Mouse (Mus musculus): ENCODE measurements around the gene Cand2. TPM values are rescaled to one million over a fixed set of nuclear protein-coding genes. Genes with fewer than 3 reads are reported as not detected.
"Not testable (repeated sequence)": the region's sequence is repeated elsewhere in the genome, so short reads cannot be mapped to it uniquely, and the experiment has no call there.

Gene Cand2
- polyA plus RNA-seq, 1 experiment from 2014 or later: 2.4 TPM

- Histone ChIP-seq H3K9me3 (ENCODE audit: control insufficient read depth) (no peaks in the 10 kb centered on the region), H3K27me3 (replicated peaks; ENCODE audit: control insufficient read depth, insufficient read depth, low read length) (no peaks in the 10 kb centered on the region), H3K27ac (ENCODE audit: low read depth, low read length) (no peak overlapping the region), H3K9ac (ENCODE audit: low read depth, low read length) (no peak overlapping the region), H3K4me2 (replicated peaks; ENCODE audit: low read depth) (no peak overlapping the region), H3K36me3 (ENCODE audit: control insufficient read depth, insufficient read depth) (no peaks in the 10 kb centered on the region), H3K4me3 (ENCODE audit: low read depth, low read length) (no peak overlapping the region), H3K4me1 (replicated peaks; ENCODE audit: control insufficient read depth, insufficient read depth, low read length) (no peaks in the 10 kb centered on the region)
- ATAC-seq: no peak
- TF ChIP-seq CTCF (IDR thresholded peaks at IDR 0.05; ENCODE audit: low read depth): no peak
- WGBS: 70% methylated on average over 4 of the region's 4 CpGs
Observed at GRCm38 (mm10) chr6:115815041-115815440, 40.7 kb downstream of the Cand2 start.

DNA sequence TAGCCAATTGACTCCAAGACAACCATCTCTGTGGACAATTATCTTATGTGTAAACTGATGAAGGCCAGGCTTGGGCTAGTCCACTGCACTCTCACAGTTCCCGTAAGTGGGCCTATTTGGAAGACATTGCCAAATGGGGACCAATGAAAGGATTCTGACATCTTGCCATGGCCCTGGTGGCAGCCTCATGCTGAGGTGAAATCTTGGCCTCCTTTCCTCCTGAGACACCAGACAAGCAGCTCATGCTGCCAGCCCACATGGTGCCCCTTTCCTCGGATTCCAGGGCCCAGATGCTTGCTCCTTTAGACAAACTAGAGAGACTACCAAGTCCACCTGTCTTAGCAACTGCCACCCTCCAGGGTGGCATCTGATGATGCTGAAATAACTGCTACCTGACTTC, 43.8 kb downstream of the Cand2 start:
- H3K27ac ChIP-seq (ENCODE audit: low read depth, low read length): no peak overlapping the region
- WGBS: 81% methylated on average over 2 of the region's 2 CpGs
- H3K27me3 ChIP-seq (replicated peaks; ENCODE audit: control insufficient read depth, insufficient read depth, low read length): no peaks in the 10 kb centered on the region
- H3K9ac ChIP-seq (ENCODE audit: low read depth, low read length): no peak overlapping the region
- no peak overlapping the region for H3K4me3 ChIP-seq (ENCODE audit: low read depth, low read length)
- H3K4me1 ChIP-seq (replicated peaks; ENCODE audit: control insufficient read depth, insufficient read depth, low read length): no peaks in the 10 kb centered on the region
- no peak overlapping the region for H3K4me2 ChIP-seq (replicated peaks; ENCODE audit: low read depth)
- no peak for TF ChIP-seq CTCF (IDR thresholded peaks at IDR 0.05; ENCODE audit: low read depth)
- no peaks in the 10 kb centered on the region for H3K9me3 ChIP-seq (ENCODE audit: control insufficient read depth)
- no peak for ATAC-seq
- no peaks in the 10 kb centered on the region for H3K36me3 ChIP-seq (ENCODE audit: control insufficient read depth, insufficient read depth)

- Histone ChIP-seq H3K9ac (ENCODE audit: low read depth, low read length) (no peak overlapping the region), H3K4me1 (replicated peaks; ENCODE audit: control insufficient read depth, insufficient read depth, low read length) (no peaks in the 10 kb centered on the region), H3K9me3 (ENCODE audit: control insufficient read depth) (no peaks in the 10 kb centered on the region), H3K4me3 (ENCODE audit: low read depth, low read length) (no peak overlapping the region), H3K36me3 (ENCODE audit: control insufficient read depth, insufficient read depth) (no peaks in the 10 kb centered on the region), H3K4me2 (replicated peaks; ENCODE audit: low read depth) (no peak overlapping the region), H3K27me3 (replicated peaks; ENCODE audit: control insufficient read depth, insufficient read depth, low read length) (no peaks in the 10 kb centered on the region), H3K27ac (ENCODE audit: low read depth, low read length) (no peak overlapping the region)
- WGBS: 77% methylated on average over 8 of the region's 8 CpGs
- no peak for TF ChIP-seq CTCF (IDR thresholded peaks at IDR 0.05; ENCODE audit: low read depth)
- no peak for ATAC-seq
Observed at GRCm38 (mm10) chr6:115821216-115821993, 47.1 kb downstream of the Cand2 start.

GRCm38 (mm10) chr6:115823850-115824464, 49.6 kb downstream of the Cand2 start:
- not testable (repeated sequence) for H3K27me3 ChIP-seq (replicated peaks; ENCODE audit: control insufficient read depth, insufficient read depth, low read length); H3K4me3 ChIP-seq (ENCODE audit: low read depth, low read length); H3K9ac ChIP-seq (ENCODE audit: low read depth, low read length); H3K4me1 ChIP-seq (replicated peaks; ENCODE audit: control insufficient read depth, insufficient read depth, low read length); H3K9me3 ChIP-seq (ENCODE audit: control insufficient read depth); H3K27ac ChIP-seq (ENCODE audit: low read depth, low read length); H3K36me3 ChIP-seq (ENCODE audit: control insufficient read depth, insufficient read depth)
- peak; percentile 80 for TF ChIP-seq CTCF (IDR thresholded peaks at IDR 0.05; ENCODE audit: low read depth)
- WGBS: 4% methylated on average over 4 of the region's 11 CpGs
- peak overlapping the region; percentile 50 for H3K4me2 ChIP-seq (replicated peaks; ENCODE audit: low read depth)
- ATAC-seq: peak; percentile 96

DNA sequence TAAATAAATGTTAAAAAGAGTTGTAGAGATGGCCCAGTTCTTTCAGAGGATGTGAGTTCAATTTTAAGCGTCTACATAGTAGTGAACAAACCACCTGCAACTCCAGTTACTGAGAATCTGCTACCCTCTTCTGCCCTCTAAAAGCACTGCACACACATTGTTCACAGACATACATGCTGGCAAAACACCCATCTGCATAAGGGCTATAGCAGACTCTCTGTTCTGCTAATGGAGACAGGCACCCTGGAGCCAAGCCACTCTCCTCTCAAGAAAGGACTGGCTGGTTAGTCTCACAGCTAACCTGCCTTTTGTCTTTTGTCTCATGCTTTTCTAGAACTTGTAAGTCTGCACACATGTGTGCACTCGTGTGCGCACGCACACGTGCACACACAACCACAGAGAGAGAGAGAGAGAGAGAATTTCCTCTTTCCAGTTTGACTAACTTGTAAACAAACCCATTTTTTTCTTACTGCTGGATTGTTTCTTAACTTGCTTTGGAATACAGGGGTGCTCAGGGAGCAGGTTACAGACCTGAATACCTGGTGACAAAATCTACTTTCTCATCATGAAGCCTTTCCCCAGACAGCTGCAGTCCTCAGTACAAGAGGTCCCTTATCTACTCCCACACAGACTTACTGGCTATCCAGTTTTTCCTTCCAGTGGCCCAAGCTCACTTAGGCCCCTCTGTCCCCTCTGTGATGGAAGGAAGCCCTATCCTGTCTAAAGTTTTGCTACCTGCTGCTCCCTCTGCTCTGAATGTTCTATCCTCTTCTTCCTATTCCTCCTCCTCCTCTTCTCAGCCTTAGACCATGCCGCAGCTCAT, 56.7 kb downstream of the Cand2 start:
- no peak for ATAC-seq
- Histone ChIP-seq H3K27ac (ENCODE audit: low read depth, low read length) (no peak overlapping the region), H3K27me3 (replicated peaks; ENCODE audit: control insufficient read depth, insufficient read depth, low read length) (no peaks in the 10 kb centered on the region), H3K36me3 (ENCODE audit: control insufficient read depth, insufficient read depth) (no peaks in the 10 kb centered on the region), H3K9ac (ENCODE audit: low read depth, low read length) (no peak overlapping the region), H3K9me3 (ENCODE audit: control insufficient read depth) (no peaks in the 10 kb centered on the region), H3K4me1 (replicated peaks; ENCODE audit: control insufficient read depth, insufficient read depth, low read length) (no peaks in the 10 kb centered on the region), H3K4me3 (ENCODE audit: low read depth, low read length) (no peak overlapping the region), H3K4me2 (replicated peaks; ENCODE audit: low read depth) (no peak overlapping the region)
- TF ChIP-seq CTCF (IDR thresholded peaks at IDR 0.05; ENCODE audit: low read depth): no peak
- 87% methylated on average over 6 of the region's 6 CpGs for WGBS

DNA sequence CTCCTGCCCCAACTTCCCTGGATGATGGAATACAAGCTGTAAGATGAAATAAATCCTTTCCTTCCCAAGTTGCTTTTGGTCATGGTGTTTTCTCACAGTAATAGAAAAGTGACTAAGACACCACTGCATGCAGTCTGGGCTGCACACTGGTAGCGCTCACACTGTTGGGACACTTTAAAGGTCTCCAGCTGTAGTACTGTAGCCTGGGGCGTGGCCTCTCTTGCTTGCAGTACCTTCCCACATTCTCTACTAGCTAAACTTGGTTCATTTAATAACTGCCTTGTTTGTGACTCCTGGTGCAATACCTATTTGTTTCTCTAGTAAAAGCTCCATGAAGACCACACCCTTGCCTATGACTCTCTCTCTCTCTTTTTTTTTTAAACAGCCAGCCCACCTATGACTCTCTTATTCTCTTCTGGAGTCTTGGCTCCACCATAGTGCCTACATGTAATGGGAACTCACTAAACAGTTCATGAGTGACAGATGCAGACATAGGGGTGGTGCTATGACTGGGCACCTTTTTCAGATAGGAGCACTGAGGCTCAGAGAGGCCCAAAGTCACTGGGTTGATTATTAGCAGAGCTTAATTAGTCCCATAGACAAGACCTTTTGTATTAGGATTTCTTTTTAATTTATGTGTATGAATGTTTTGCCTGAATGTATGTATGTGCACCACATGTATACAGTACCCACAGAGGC, 58.0 kb downstream of the Cand2 start:
- no peak for TF ChIP-seq CTCF (IDR thresholded peaks at IDR 0.05; ENCODE audit: low read depth)
- 82% methylated on average over 2 of the region's 2 CpGs for WGBS

More for the DNA sequence above, 58.0 kb downstream of the Cand2 start:
- ATAC-seq: no peak
- Histone ChIP-seq H3K4me3 (ENCODE audit: low read depth, low read length) (no peak overlapping the region), H3K27me3 (replicated peaks; ENCODE audit: control insufficient read depth, insufficient read depth, low read length) (no peaks in the 10 kb centered on the region), H3K27ac (ENCODE audit: low read depth, low read length) (no peak overlapping the region), H3K4me1 (replicated peaks; ENCODE audit: control insufficient read depth, insufficient read depth, low read length) (no peaks in the 10 kb centered on the region), H3K4me2 (replicated peaks; ENCODE audit: low read depth) (no peak overlapping the region), H3K9ac (ENCODE audit: low read depth, low read length) (no peak overlapping the region), H3K36me3 (ENCODE audit: control insufficient read depth, insufficient read depth) (no peaks in the 10 kb centered on the region), H3K9me3 (ENCODE audit: control insufficient read depth) (no peaks in the 10 kb centered on the region)
